Mouse (Mus musculus): ENCODE data around the gene Cyp51.
"Not testable (repeated sequence)": the region's sequence is repeated elsewhere in the genome, so short reads cannot be mapped to it uniquely, and the experiment has no call there.

Gene Cyp51

GRCm38 (mm10) chr5:4104341-4105040, at the start of gene Cyp51:
Cyp51 (minus strand) TSS chr5:4104746.
- DNase-seq (ENCODE audit: low spot score), result peak; percentile 51

- DNase-seq (ENCODE audit: low spot score), result no peak
Measured at GRCm38 (mm10) chr5:4112570-4113098, 8.1 kb upstream of the Cyp51 start.

- DNase-seq (ENCODE audit: low spot score), result not testable (repeated sequence)
Measured at GRCm38 (mm10) chr5:4107056-4107455, 2.5 kb upstream of the Cyp51 start.

GRCm38 (mm10) chr5:4105651-4106186, 1.2 kb upstream of the Cyp51 start:
- DNase-seq (ENCODE audit: low spot score), result no peak

GRCm38 (mm10) chr5:4103626-4104340, 763 bp downstream of the Cyp51 start:
- DNase-seq (ENCODE audit: low spot score), result no peak

- no peak for DNase-seq (ENCODE audit: low spot score)
Measured at GRCm38 (mm10) chr5:4101770-4102169, 2.8 kb downstream of the Cyp51 start.

GRCm38 (mm10) chr5:4101031-4101430, 3.5 kb downstream of the Cyp51 start:
- no peak for DNase-seq (ENCODE audit: low spot score)

- no peak for DNase-seq (ENCODE audit: low spot score)
Measured at GRCm38 (mm10) chr5:4094471-4094870, 10.1 kb downstream of the Cyp51 start.

GRCm38 (mm10) chr5:4088190-4088589, 16.4 kb downstream of the Cyp51 start:
- DNase-seq (ENCODE audit: low spot score), result no peak

- DNase-seq (ENCODE audit: low spot score), result no peak
Measured at GRCm38 (mm10) chr5:4086309-4086708, 18.2 kb downstream of the Cyp51 start.

GRCm38 (mm10) chr5:4084948-4085347, 19.6 kb downstream of the Cyp51 start:
- DNase-seq (ENCODE audit: low spot score), result no peak

- DNase-seq (ENCODE audit: low spot score), result no peak
Measured at GRCm38 (mm10) chr5:4081513-4081912, 23.0 kb downstream of the Cyp51 start.

GRCm38 (mm10) chr5:4080861-4081260, 23.7 kb downstream of the Cyp51 start:
- DNase-seq (ENCODE audit: low spot score), result no peak

GRCm38 (mm10) chr5:4079086-4079485, 25.5 kb downstream of the Cyp51 start:
- DNase-seq (ENCODE audit: low spot score), result no peak

- no peak for DNase-seq (ENCODE audit: low spot score)
Measured at GRCm38 (mm10) chr5:4067203-4067602, 37.3 kb downstream of the Cyp51 start.

GRCm38 (mm10) chr5:4066476-4067115, 38.0 kb downstream of the Cyp51 start:
- DNase-seq (ENCODE audit: low spot score), result no peak

- DNase-seq (ENCODE audit: low spot score), result no peak
Measured at GRCm38 (mm10) chr5:4060313-4060712, 44.2 kb downstream of the Cyp51 start.

GRCm38 (mm10) chr5:4040922-4041321, 63.6 kb downstream of the Cyp51 start:
- no peak for DNase-seq (ENCODE audit: low spot score)

- no peak for DNase-seq (ENCODE audit: low spot score)
Measured at GRCm38 (mm10) chr5:4040372-4040771, 64.2 kb downstream of the Cyp51 start.

GRCm38 (mm10) chr5:4039351-4039750, 65.2 kb downstream of the Cyp51 start:
- no peak for DNase-seq (ENCODE audit: low spot score)

GRCm38 (mm10) chr5:4036686-4037085, 67.9 kb downstream of the Cyp51 start:
- no peak for DNase-seq (ENCODE audit: low spot score)

GRCm38 (mm10) chr5:4031846-4032245, 72.7 kb downstream of the Cyp51 start:
- no peak for DNase-seq (ENCODE audit: low spot score)

Measured in urinary bladder, postnatal 10 days (tissue).